Mouse (Mus musculus): ENCODE measurements around the gene D17H6S53E.
"Not testable (repeated sequence)": the region's sequence is repeated elsewhere in the genome, so short reads cannot be mapped to it uniquely, and the experiment has no call there.

GRCm38 (mm10) chr17:35123287-35123686, 2.9 kb upstream of the D17H6S53E start:
- TF ChIP-seq CTCF, EP300 (IDR thresholded peaks at IDR 0.05; ENCODE audit: low read depth): not testable (repeated sequence)

All from liver, postnatal 0 days (tissue).